Mouse (Mus musculus): ENCODE data around the gene Gm21974. TPM values are rescaled to one million over a fixed set of nuclear protein-coding genes. Genes with fewer than 3 reads are reported as not detected.

Gene Gm21974
- polyA plus RNA-seq, 1 experiment = not detected

Other genes starting within 250 kb of the Gm21974 start
- 26.0 and 30.3 TPM in 2 replicates for gene Bcl7c, start 186.5 kb downstream of the Gm21974 start, polyA plus RNA-seq (2012; rRNA removed)
- 11.0 and 13.7 TPM in 2 replicates for gene Ctf1, start 182.7 kb downstream of the Gm21974 start, polyA plus RNA-seq (2012; rRNA removed)
- gene Ctf2, start 163.3 kb downstream of the Gm21974 start, polyA plus RNA-seq (2012; rRNA removed) = not detected in 2 replicates
- 14.5 and 15.5 TPM in 2 replicates for gene Fbxl19, start 150.9 kb downstream of the Gm21974 start, polyA plus RNA-seq (2012; rRNA removed)
- gene Orai3, start 125.6 kb downstream of the Gm21974 start, polyA plus RNA-seq (2012; rRNA removed) = 36.0 and 42.3 TPM in 2 replicates
- 4.8 and 13.9 TPM in 2 replicates for gene Setd1a, start 118.8 kb downstream of the Gm21974 start, polyA plus RNA-seq (2012; rRNA removed)
- gene Gm49388, start 109.8 kb downstream of the Gm21974 start, polyA plus RNA-seq (2012; rRNA removed) = 0.21 TPM in 1 of 2 replicates, not detected in the other
- gene Hsd3b7, start 94.8 kb downstream of the Gm21974 start, polyA plus RNA-seq (2012; rRNA removed) = 65.7 and 77.6 TPM in 2 replicates
- gene Stx4a, start 71.2 kb downstream of the Gm21974 start, polyA plus RNA-seq (2012; rRNA removed) = 161 and 178 TPM in 2 replicates
- 6.4 and 6.9 TPM in 2 replicates for gene Stx1b, start 70.9 kb downstream of the Gm21974 start, polyA plus RNA-seq (2012; rRNA removed)
- 12.2 and 15.6 TPM in 2 replicates for gene Zfp646, start 19.2 kb downstream of the Gm21974 start, polyA plus RNA-seq (2012; rRNA removed)
- 2.9 and 4.1 TPM in 2 replicates for gene Zfp668, start 18.6 kb downstream of the Gm21974 start, polyA plus RNA-seq (2012; rRNA removed)
- gene Prss53, start 4.5 kb downstream of the Gm21974 start, polyA plus RNA-seq (2012; rRNA removed) = 2.9 and 3.9 TPM in 2 replicates
- 204 and 211 TPM in 2 replicates for gene Vkorc1, start 163 bp upstream of the Gm21974 start, polyA plus RNA-seq (2012; rRNA removed)
- 71.8 and 76.9 TPM in 2 replicates for gene Bckdk, start 8.6 kb upstream of the Gm21974 start, polyA plus RNA-seq (2012; rRNA removed)
- 27.2 and 31.9 TPM in 2 replicates for gene Kat8, start 17.1 kb upstream of the Gm21974 start, polyA plus RNA-seq (2012; rRNA removed)
- gene Prss8, start 34.6 kb upstream of the Gm21974 start, polyA plus RNA-seq (2012; rRNA removed) = 54.6 and 66.0 TPM in 2 replicates
- 10.2 and 13.5 TPM in 2 replicates for gene Prss36, start 51.3 kb upstream of the Gm21974 start, polyA plus RNA-seq (2012; rRNA removed)
- 388 and 390 TPM in 2 replicates for gene Fus, start 72.0 kb upstream of the Gm21974 start, polyA plus RNA-seq (2012; rRNA removed)
- gene Pycard, start 98.4 kb upstream of the Gm21974 start, polyA plus RNA-seq (2012; rRNA removed) = 57.9 and 68.3 TPM in 2 replicates
- 0.78 and 0.91 TPM in 2 replicates for gene Trim72, start 108.5 kb upstream of the Gm21974 start, polyA plus RNA-seq (2012; rRNA removed)
- gene Itgam, start 167.2 kb upstream of the Gm21974 start, polyA plus RNA-seq (2012; rRNA removed) = 7.9 and 9.1 TPM in 2 replicates
- gene Gm49368, start 167.2 kb upstream of the Gm21974 start, polyA plus RNA-seq (2012; rRNA removed) = 0.04 TPM in 1 of 2 replicates, not detected in the other
- 3.4 and 3.8 TPM in 2 replicates for gene Itgax, start 234.1 kb upstream of the Gm21974 start, polyA plus RNA-seq (2012; rRNA removed)

All from urinary bladder, adult 2 months (tissue).